Mouse (Mus musculus) lung, adult 2 months (tissue): ENCODE data around the gene Dqx1.

Experiments used
- CTCF ChIP-seq: fragments of 200-500 bp; IDR thresholded peaks from 2 replicates; pipeline ENCODE4 v1.5.1; 2011; ENCODE audit warnings: mild to moderate bottlenecking, low read length, control low read depth; ENCODE audit not compliant: insufficient read depth
- POLR2A ChIP-seq: fragments of 200-500 bp; IDR thresholded peaks from 2 replicates; pipeline ENCODE4 v1.6.1; 2011; ENCODE audit warnings: low read depth, mild to moderate bottlenecking, control low read depth, low read length, borderline replicate concordance; ENCODE audit errors: extremely low read depth

GRCm38 (mm10) chr6:83008659-83009058 lies 49.0 kb upstream of the Dqx1 start:
- TF ChIP-seq CTCF (no peak), POLR2A (no peak)
